Mouse (Mus musculus) neural tube, embryonic 12.5 days (tissue): ENCODE data around the gene Tmem206. TPM values are rescaled to one million over a fixed set of nuclear protein-coding genes. Genes with fewer than 3 reads are reported as not detected.

Experiments used
- ATAC-seq: fragments of 200-750 bp; cut with Nextera tagmentation; 2 replicates; pipeline ENCODE4 v1.8.0; 2017; ENCODE audit warnings: low read depth, mild to moderate bottlenecking, moderate TSS enrichment, moderate library complexity; ENCODE audit not compliant: low FRiP score
- H3K27ac ChIP-seq: fragments of 300-500 bp; sonication (generic); 2 replicates; pipeline ENCODE4 v1.5.1; 2016
- H3K27me3 ChIP-seq: fragments of 300-500 bp; sonication (generic); replicated peaks from 2 replicates; pipeline ENCODE4 v1.6.1; 2016; ENCODE audit warnings: mild to moderate bottlenecking
- H3K36me3 ChIP-seq: fragments of 300-500 bp; sonication (generic); 2 replicates; pipeline ENCODE4 v1.6.1; 2016; ENCODE audit warnings: mild to moderate bottlenecking
- H3K4me1 ChIP-seq: fragments of 300-500 bp; sonication (generic); 2 replicates; pipeline ENCODE4 v1.6.1; 2016
- H3K4me2 ChIP-seq: fragments of 300-500 bp; sonication (generic); replicated peaks from 2 replicates; pipeline ENCODE4 v1.6.1; 2016; ENCODE audit warnings: mild to moderate bottlenecking
- H3K4me3 ChIP-seq: fragments of 300-500 bp; sonication (generic); 2 replicates; pipeline ENCODE4 v1.5.1; 2016
- H3K9ac ChIP-seq: fragments of 300-500 bp; sonication (generic); 2 replicates; pipeline ENCODE4 v1.6.1; 2016; ENCODE audit warnings: mild to moderate bottlenecking
- H3K9me3 ChIP-seq: fragments of 300-500 bp; sonication (generic); 2 replicates; pipeline ENCODE4 v1.6.1; 2016; ENCODE audit warnings: mild to moderate bottlenecking
- WGBS: fragments of 180-500 bp; shearing (Covaris S2); methylation state at CpG from one replicate; pipeline ENCODE4 v1.1.7; 2016; 5-methylcytosine and 5-hydroxymethylcytosine counted together
- polyA plus RNA-seq: library from polyadenylated mRNA; unstranded; fragments of >200 nt; fragmentation: Nextera tagmentation; extraction: Ambion mirVana; gene quantifications from 2 replicates; pipeline ENCODE4 v1.2.1, GENCODE M21; 2016

Tmem206 gene
- polyA plus RNA-seq = 36.2 and 37.2 TPM in 2 replicates

DNA sequence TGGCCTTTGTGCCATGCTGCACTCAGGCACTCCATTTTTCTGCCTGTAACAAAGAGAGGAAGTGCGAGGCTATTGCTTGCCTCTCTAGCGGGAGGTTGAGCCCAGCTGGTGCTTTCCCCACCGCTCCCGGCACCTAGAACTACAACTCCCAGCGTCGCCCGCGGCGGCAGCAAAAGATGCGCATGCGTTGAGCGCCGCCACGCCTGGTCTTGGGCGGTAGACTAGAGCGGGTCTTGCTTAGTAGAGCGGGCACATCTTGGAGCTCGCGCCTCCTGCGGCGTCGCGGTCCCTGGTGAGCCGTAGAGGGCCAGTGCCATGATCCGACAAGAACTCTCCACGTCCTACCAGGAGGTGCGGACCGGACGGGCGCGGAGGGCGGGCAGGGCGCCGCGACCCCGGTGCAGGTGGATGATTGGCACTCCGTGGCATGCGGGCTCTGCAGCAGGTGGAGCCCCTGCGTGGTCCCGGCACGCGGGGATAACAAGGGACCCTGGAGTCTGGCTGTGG, at the start of gene Tmem206:
TSS of gene Tmem206 (plus strand) at position 187 of the 507 bp plus-strand sequence.
- H3K9me3 ChIP-seq = no peaks in the 10 kb centered on the region
- under 1% methylated on average over 42 of the region's 42 CpGs for WGBS
- no peaks in the 10 kb centered on the region for H3K36me3 ChIP-seq
- peaks cover 29% of the 10 kb centered on the region for H3K4me1 ChIP-seq
- H3K27me3 ChIP-seq = no peaks in the 10 kb centered on the region
- H3K4me3 ChIP-seq = peak within 1 kb of the TSS; percentile 77
- peak; percentile 95 for ATAC-seq
- no peak within 1 kb of the TSS for H3K27ac ChIP-seq
- H3K4me2 ChIP-seq = peak within 1 kb of the TSS; percentile 88
- H3K9ac ChIP-seq = peak within 1 kb of the TSS; percentile 85

GRCm38 (mm10) chr1:191276181-191276580, 49.5 kb upstream of the Tmem206 start:
- no peak for ATAC-seq
- H3K4me1 ChIP-seq = no peaks in the 10 kb centered on the region
- 84% methylated on average over 7 of the region's 7 CpGs for WGBS

GRCm38 (mm10) chr1:191277549-191278059, 48.1 kb upstream of the Tmem206 start:
- WGBS = 81% methylated on average over 14 of the region's 14 CpGs

More at GRCm38 (mm10) chr1:191276181-191276580, 49.5 kb upstream of the Tmem206 start:
- no peak overlapping the region for H3K4me3 ChIP-seq
- no peak overlapping the region for H3K27ac ChIP-seq
- H3K9ac ChIP-seq = no peak overlapping the region
- no peak overlapping the region for H3K4me2 ChIP-seq
- no peaks in the 10 kb centered on the region for H3K9me3 ChIP-seq
- no peaks in the 10 kb centered on the region for H3K36me3 ChIP-seq
- H3K27me3 ChIP-seq = no peaks in the 10 kb centered on the region

DNA sequence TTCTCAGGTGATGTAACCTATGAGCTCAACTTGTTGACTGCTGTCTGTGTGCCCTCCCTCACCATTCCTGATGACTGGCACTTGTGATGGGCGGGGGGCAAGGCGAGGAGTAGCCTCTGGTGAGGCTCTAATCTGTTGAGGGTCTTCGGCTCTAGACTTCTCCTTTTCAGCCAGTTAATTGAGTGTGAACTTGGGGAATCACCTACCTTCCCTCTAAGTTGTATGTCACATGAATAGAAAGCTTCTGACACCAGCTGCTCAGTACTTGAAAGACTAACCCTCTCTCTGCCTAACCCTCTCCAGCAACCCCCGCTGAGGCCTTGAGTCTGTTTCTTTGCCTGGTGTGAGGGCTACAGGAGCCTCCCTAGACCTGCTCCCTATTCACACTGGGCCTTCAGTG, 47.4 kb upstream of the Tmem206 start:
- no peak overlapping the region for H3K27ac ChIP-seq
- no peaks in the 10 kb centered on the region for H3K4me1 ChIP-seq
- 86% methylated on average over 4 of the region's 4 CpGs for WGBS
- H3K9ac ChIP-seq = no peak overlapping the region
- no peaks in the 10 kb centered on the region for H3K27me3 ChIP-seq
- no peak overlapping the region for H3K4me3 ChIP-seq
- H3K9me3 ChIP-seq = no peaks in the 10 kb centered on the region
- no peaks in the 10 kb centered on the region for H3K36me3 ChIP-seq
- ATAC-seq = no peak
- H3K4me2 ChIP-seq = no peak overlapping the region

More at GRCm38 (mm10) chr1:191277549-191278059, 48.1 kb upstream of the Tmem206 start:
- no peak overlapping the region for H3K4me3 ChIP-seq
- no peak overlapping the region for H3K4me2 ChIP-seq
- ATAC-seq = no peak
- no peaks in the 10 kb centered on the region for H3K27me3 ChIP-seq
- H3K9me3 ChIP-seq = no peaks in the 10 kb centered on the region
- no peak overlapping the region for H3K27ac ChIP-seq
- no peaks in the 10 kb centered on the region for H3K4me1 ChIP-seq
- H3K36me3 ChIP-seq = no peaks in the 10 kb centered on the region
- no peak overlapping the region for H3K9ac ChIP-seq

GRCm38 (mm10) chr1:191281171-191281570, 44.5 kb upstream of the Tmem206 start:
- ATAC-seq = no peak
- Histone ChIP-seq H3K27ac (no peak overlapping the region), H3K9me3 (no peaks in the 10 kb centered on the region), H3K4me1 (no peaks in the 10 kb centered on the region), H3K4me3 (no peak overlapping the region), H3K4me2 (no peak overlapping the region), H3K36me3 (no peaks in the 10 kb centered on the region), H3K27me3 (no peaks in the 10 kb centered on the region), H3K9ac (no peak overlapping the region)
- WGBS = 71% methylated on average over 7 of the region's 7 CpGs

GRCm38 (mm10) chr1:191282319-191282718, 43.4 kb upstream of the Tmem206 start:
- Histone ChIP-seq H3K27me3 (no peaks in the 10 kb centered on the region), H3K4me3 (no peak overlapping the region), H3K36me3 (no peaks in the 10 kb centered on the region), H3K4me1 (no peaks in the 10 kb centered on the region), H3K4me2 (no peak overlapping the region), H3K27ac (no peak overlapping the region), H3K9me3 (no peaks in the 10 kb centered on the region), H3K9ac (no peak overlapping the region)
- 89% methylated on average over 1 of the region's 1 CpGs for WGBS
- ATAC-seq = no peak

GRCm38 (mm10) chr1:191283110-191284040, 42.3 kb upstream of the Tmem206 start:
- Histone ChIP-seq H3K27ac (no peak overlapping the region), H3K4me2 (no peak overlapping the region), H3K27me3 (no peaks in the 10 kb centered on the region), H3K9me3 (no peaks in the 10 kb centered on the region), H3K4me1 (no peaks in the 10 kb centered on the region), H3K36me3 (no peaks in the 10 kb centered on the region), H3K4me3 (no peak overlapping the region), H3K9ac (no peak overlapping the region)
- ATAC-seq = no peak
- WGBS = 83% methylated on average over 13 of the region's 13 CpGs

- H3K4me2 ChIP-seq = no peak overlapping the region
- ATAC-seq = no peak
- H3K36me3 ChIP-seq = no peaks in the 10 kb centered on the region
- no peaks in the 10 kb centered on the region for H3K9me3 ChIP-seq
- H3K27me3 ChIP-seq = no peaks in the 10 kb centered on the region
- H3K4me3 ChIP-seq = no peak overlapping the region
- WGBS = 87% methylated on average over 8 of the region's 8 CpGs
- no peak overlapping the region for H3K9ac ChIP-seq
- no peaks in the 10 kb centered on the region for H3K4me1 ChIP-seq
- no peak overlapping the region for H3K27ac ChIP-seq
Observed at GRCm38 (mm10) chr1:191284502-191284901, 41.2 kb upstream of the Tmem206 start.

DNA sequence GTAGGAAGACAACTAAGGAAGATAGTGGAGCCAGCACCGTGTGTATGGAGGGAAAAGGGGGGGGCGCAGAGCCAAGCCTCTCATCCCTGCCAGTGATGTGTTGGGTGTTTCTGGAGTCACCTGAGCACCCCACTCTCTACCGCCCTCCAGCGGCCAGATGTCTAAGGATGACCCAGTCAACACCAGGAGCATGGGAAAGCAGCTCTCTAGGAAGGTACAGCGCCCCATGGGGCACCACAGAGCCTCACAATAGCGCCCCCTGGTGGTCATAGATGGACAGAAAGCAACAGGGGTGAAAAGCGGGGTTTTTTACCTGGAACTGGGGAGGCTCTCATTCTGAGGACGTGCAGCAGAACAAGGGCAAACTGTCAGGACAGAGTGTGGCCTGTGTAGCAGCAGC, 37.0 kb upstream of the Tmem206 start:
- H3K4me3 ChIP-seq = no peak overlapping the region
- no peak for ATAC-seq

GRCm38 (mm10) chr1:191292348-191292747, 33.4 kb upstream of the Tmem206 start:
- H3K27me3 ChIP-seq = no peaks in the 10 kb centered on the region
- WGBS = 79% methylated on average over 5 of the region's 5 CpGs
- H3K27ac ChIP-seq = no peak overlapping the region
- no peaks in the 10 kb centered on the region for H3K9me3 ChIP-seq
- ATAC-seq = no peak
- H3K9ac ChIP-seq = no peak overlapping the region
- H3K4me2 ChIP-seq = no peak overlapping the region
- no peak overlapping the region for H3K4me3 ChIP-seq
- H3K36me3 ChIP-seq = no peaks in the 10 kb centered on the region
- no peaks in the 10 kb centered on the region for H3K4me1 ChIP-seq

More for the DNA sequence above, 37.0 kb upstream of the Tmem206 start:
- Histone ChIP-seq H3K27ac (no peak overlapping the region), H3K36me3 (no peaks in the 10 kb centered on the region), H3K9ac (no peak overlapping the region), H3K9me3 (no peaks in the 10 kb centered on the region), H3K4me1 (no peaks in the 10 kb centered on the region), H3K27me3 (no peaks in the 10 kb centered on the region), H3K4me2 (no peak overlapping the region)
- 41% methylated on average over 8 of the region's 8 CpGs for WGBS

DNA sequence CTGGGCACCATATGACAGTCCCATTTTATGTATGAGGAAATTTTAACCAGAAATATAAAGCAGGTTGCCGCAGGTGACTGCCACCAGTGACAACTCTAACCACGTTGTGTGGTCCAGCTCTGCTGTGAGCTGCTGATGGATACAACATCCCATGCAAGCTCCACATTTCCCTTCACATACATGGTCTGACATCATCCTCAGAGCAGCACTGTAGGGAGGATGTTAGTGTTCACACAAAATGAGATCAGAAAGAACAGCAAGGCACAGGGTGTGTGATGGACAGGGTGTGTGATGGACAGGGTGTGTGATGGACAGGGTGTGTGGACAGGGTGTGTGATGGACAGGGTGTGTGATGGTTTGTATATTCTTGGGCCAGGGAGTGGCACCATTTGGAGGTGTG, 32.7 kb upstream of the Tmem206 start:
- ATAC-seq = no peak
- H3K27ac ChIP-seq = no peak overlapping the region
- H3K9ac ChIP-seq = no peak overlapping the region
- no peaks in the 10 kb centered on the region for H3K9me3 ChIP-seq
- WGBS = 86% methylated on average over 2 of the region's 2 CpGs
- no peak overlapping the region for H3K4me2 ChIP-seq
- H3K4me1 ChIP-seq = no peaks in the 10 kb centered on the region
- H3K36me3 ChIP-seq = no peaks in the 10 kb centered on the region
- H3K27me3 ChIP-seq = no peaks in the 10 kb centered on the region
- H3K4me3 ChIP-seq = no peak overlapping the region

GRCm38 (mm10) chr1:191293996-191294795, 31.5 kb upstream of the Tmem206 start:
- WGBS = 68% methylated on average over 9 of the region's 9 CpGs
- Histone ChIP-seq H3K9ac (no peak overlapping the region), H3K27ac (no peak overlapping the region), H3K4me1 (no peaks in the 10 kb centered on the region), H3K4me2 (no peak overlapping the region), H3K9me3 (no peaks in the 10 kb centered on the region), H3K4me3 (no peak overlapping the region), H3K27me3 (no peaks in the 10 kb centered on the region), H3K36me3 (no peaks in the 10 kb centered on the region)
- ATAC-seq = no peak
